Mouse (Mus musculus): ENCODE results near the gene Pbdc1.
A peak's percentile ranks its signal among the peaks of the same experiment; 100 is the strongest.
"Not testable (repeated sequence)": the region's sequence is repeated elsewhere in the genome, so short reads cannot be mapped to it uniquely, and the experiment has no call there.

Pbdc1 gene

GRCm38 (mm10) chrX:105079615-105080092 lies at the start of gene Pbdc1:
Gene Pbdc1 (plus strand): TSS chrX:105079756.
- DNase-seq (ENCODE audit: low spot score), result peak; percentile 91

GRCm38 (mm10) chrX:105037666-105038065 lies 41.9 kb upstream of the Pbdc1 start:
- DNase-seq (ENCODE audit: low spot score), result peak; percentile 40

- DNase-seq (ENCODE audit: low spot score), result no peak
These were observed 15.3 kb upstream of the Pbdc1 start for GRCm38 (mm10) chrX:105064294-105064693.

- no peak for DNase-seq (ENCODE audit: low spot score)
These were observed 14.8 kb upstream of the Pbdc1 start for GRCm38 (mm10) chrX:105064801-105065200.

GRCm38 (mm10) chrX:105069671-105070503 lies 9.7 kb upstream of the Pbdc1 start:
- DNase-seq (ENCODE audit: low spot score), result peak; percentile 90

GRCm38 (mm10) chrX:105079151-105079550 lies 405 bp upstream of the Pbdc1 start:
- no peak for DNase-seq (ENCODE audit: low spot score)

GRCm38 (mm10) chrX:105080096-105080495 lies 540 bp downstream of the Pbdc1 start:
- DNase-seq (ENCODE audit: low spot score), result no peak

GRCm38 (mm10) chrX:105083013-105083412 lies 3.5 kb downstream of the Pbdc1 start:
- not testable (repeated sequence) for DNase-seq (ENCODE audit: low spot score)

GRCm38 (mm10) chrX:105104175-105104574 lies 24.6 kb downstream of the Pbdc1 start:
- peak; percentile 74 for DNase-seq (ENCODE audit: low spot score)

- DNase-seq (ENCODE audit: low spot score), result no peak
These were observed 35.4 kb downstream of the Pbdc1 start for GRCm38 (mm10) chrX:105114994-105115393.

- peak; percentile 73 for DNase-seq (ENCODE audit: low spot score)
These were observed 41.0 kb downstream of the Pbdc1 start, which contains the start of gene Magee1 for GRCm38 (mm10) chrX:105120275-105121226. Gene Magee1 (plus strand): TSS chrX:105120378.

- DNase-seq (ENCODE audit: low spot score), result peak; percentile 77
These were observed 41.8 kb downstream of the Pbdc1 start for GRCm38 (mm10) chrX:105121227-105121865.

- peak; percentile 49 for DNase-seq (ENCODE audit: low spot score)
These were observed 45.3 kb downstream of the Pbdc1 start for GRCm38 (mm10) chrX:105124903-105125302.

GRCm38 (mm10) chrX:105151872-105152461 lies 72.4 kb downstream of the Pbdc1 start:
- peak; percentile 2 for DNase-seq (ENCODE audit: low spot score)

GRCm38 (mm10) chrX:105165007-105165406 lies 85.5 kb downstream of the Pbdc1 start:
- DNase-seq (ENCODE audit: low spot score), result not testable (repeated sequence)
